Mouse (Mus musculus): ENCODE data around the gene Mgrn1. TPM values are rescaled to one million over a fixed set of nuclear protein-coding genes. Genes with fewer than 3 reads are reported as not detected.
A peak's percentile ranks its signal among the peaks of the same experiment; 100 is the strongest.

The Mgrn1 gene
- polyA plus RNA-seq (2012; ENCODE audit: insufficient read depth, low replicate concordance), result 29.1 and 37.7 TPM in 2 replicates

DNA sequence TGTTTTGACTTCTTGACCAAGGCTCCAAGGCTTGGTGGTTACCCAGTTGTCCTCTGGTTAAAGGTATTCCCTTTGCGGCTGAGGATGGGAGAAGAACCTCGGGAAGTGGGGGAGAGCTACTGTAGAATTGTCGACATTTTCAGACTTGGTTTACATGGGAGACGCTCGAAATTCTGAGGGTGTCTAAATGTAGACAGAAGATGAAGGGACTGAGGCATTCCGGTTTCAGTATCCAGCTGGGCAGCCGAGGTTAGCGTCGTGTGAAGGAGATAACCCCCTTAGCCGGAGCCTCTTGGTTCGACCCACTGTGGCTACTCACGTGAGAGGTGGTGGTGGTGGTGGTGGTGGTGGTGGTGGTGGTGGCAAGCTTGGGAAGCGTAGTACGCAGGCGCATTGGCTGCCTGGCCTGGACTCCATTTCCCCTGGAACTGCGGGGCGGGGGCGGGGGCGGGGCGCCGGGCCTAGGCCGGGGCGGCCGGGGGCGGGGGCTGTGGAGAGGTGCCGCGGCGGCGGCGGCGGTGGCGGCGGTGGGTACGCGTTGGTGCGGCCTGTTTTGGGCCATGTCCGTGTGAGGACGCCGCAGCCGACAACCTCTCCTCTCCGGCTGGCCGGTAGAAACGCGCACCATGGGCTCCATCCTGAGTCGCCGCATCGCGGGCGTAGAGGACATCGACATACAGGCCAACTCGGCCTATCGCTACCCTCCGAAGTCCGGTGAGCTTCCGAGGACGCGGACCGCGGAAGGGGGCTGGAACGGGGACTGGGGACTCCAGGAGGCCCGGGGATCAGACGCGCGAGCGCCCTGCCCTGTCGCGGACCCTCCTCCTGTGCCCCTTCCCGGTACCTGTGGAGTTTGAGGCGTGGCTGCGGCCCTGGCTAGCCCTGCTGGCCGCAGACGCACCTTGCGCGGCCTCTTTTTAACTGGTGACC, at the start of gene Mgrn1:
Gene Mgrn1 (plus strand): TSS at position 490 of the 930 bp plus-strand sequence.
- TF ChIP-seq GATA1 (IDR thresholded peaks at IDR 0.05; ENCODE audit: borderline replicate concordance, low read length) (no peak), FLI1 (IDR thresholded peaks at IDR 0.05; ENCODE audit: low read length) (no peak)
- H3K9me3 ChIP-seq, result no peaks in the 10 kb centered on the region

DNA sequence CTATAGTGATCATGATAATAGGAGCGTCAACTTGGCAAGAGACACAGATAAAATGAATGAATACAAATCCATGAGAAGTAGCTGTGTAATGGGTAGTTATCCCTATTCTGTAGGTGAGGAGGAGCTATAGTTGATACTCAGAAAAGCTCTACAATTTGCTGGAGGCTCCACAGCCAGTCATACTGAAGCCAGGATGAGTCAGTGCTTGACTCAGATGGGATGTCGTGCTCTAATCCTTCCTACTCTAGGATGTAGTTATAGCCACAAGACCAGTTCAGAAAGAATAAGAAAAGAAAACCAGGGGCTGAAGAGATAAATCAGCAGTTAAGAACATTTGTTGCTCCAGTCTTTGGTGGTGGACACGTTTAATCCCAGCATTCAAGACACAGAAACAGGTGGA, 48.4 kb upstream of the Mgrn1 start:
- peaks cover 34% of the 10 kb centered on the region for H3K27me3 ChIP-seq (replicated peaks)
- TF ChIP-seq FLI1 (IDR thresholded peaks at IDR 0.05; ENCODE audit: low read length) (no peak), GATA1 (IDR thresholded peaks at IDR 0.05; ENCODE audit: borderline replicate concordance, low read length) (no peak)

More for the DNA sequence above, at the start of gene Mgrn1:
- Histone ChIP-seq H3K36me3 (replicated peaks; ENCODE audit: low read length) (peaks cover 12% of the 10 kb centered on the region), H3K4me3 (replicated peaks) (peak within 1 kb of the TSS; percentile 98), H3K4me1 (peaks cover 77% of the 10 kb centered on the region), H3K27me3 (replicated peaks) (no peaks in the 10 kb centered on the region)

DNA sequence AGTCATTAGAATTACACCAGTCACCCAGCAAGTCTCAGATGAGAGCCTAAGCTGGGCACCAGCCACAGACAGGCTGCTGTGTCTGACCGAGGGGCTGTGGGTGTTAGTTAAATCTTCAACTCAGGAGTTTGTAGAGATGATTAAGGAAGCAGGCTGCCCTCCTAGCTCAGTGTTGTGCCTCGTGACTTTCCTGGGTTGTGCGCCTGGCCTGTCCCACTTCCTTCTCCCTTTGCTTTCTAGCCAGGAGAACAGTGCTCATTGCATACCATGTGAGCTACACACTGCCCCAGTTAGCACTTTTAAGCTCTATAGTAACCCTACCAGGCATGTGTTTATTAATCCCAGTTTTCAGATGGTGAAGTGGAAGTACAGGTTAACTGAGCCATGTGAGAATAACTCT, 46.5 kb upstream of the Mgrn1 start:
- peaks cover 27% of the 10 kb centered on the region for H3K27me3 ChIP-seq (replicated peaks)
- TF ChIP-seq FLI1 (IDR thresholded peaks at IDR 0.05; ENCODE audit: low read length) (no peak), GATA1 (IDR thresholded peaks at IDR 0.05; ENCODE audit: borderline replicate concordance, low read length) (no peak)
- H3K4me3 ChIP-seq (replicated peaks), result no peak overlapping the region
- H3K4me1 ChIP-seq, result no peaks in the 10 kb centered on the region; the same call in 1 of the 2 replicates
- H3K36me3 ChIP-seq (replicated peaks; ENCODE audit: low read length), result no peaks in the 10 kb centered on the region
- no peaks in the 10 kb centered on the region for H3K9me3 ChIP-seq

More for the DNA sequence above, 48.4 kb upstream of the Mgrn1 start:
- Histone ChIP-seq H3K4me1 (no peaks in the 10 kb centered on the region; the same call in 1 of the 2 replicates), H3K9me3 (no peaks in the 10 kb centered on the region), H3K4me3 (replicated peaks) (no peak overlapping the region), H3K36me3 (replicated peaks; ENCODE audit: low read length) (no peaks in the 10 kb centered on the region)

DNA sequence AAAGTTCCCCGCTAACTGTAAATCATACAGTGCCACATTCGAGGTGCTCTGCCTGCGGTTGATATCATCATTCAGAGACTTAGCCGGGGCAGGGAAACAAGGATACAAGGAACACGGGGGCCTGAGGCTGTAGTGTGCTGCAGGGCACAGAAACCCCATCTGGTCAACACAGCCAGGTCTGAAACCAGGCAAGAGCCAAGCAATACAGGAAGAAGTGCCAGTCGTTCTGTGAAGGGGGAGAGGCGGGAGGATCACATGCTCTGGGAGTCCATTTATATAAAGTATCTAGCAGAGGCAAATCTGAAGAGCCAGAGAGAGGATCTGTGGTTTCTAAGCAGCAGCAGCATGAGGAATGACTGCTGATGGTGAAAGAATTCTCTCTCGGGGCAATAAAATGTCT, 45.8 kb upstream of the Mgrn1 start:
- Histone ChIP-seq H3K27me3 (replicated peaks) (peaks cover 26% of the 10 kb centered on the region), H3K4me1 (no peaks in the 10 kb centered on the region; the same call in 1 of the 2 replicates)

DNA sequence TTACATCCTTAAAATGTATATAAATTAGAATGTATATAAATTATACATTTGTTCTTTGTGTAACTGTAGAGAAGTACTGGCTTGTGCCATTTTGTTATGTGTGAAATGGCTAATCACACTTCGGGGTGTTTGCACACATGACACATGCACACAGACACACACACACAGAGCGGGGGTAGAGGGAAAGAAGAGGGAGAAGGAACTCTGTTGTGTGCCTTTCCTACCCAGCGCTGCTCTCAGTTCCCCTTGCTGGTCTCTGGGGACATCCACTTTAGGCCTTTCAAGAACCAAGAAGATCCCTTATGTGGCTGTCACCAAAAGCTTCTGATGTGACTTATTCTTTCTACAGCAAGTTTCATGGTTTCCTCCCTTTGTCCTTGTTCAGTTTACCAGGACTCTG, 39.0 kb upstream of the Mgrn1 start:
- Histone ChIP-seq H3K4me3 (replicated peaks) (no peak overlapping the region), H3K9me3 (no peaks in the 10 kb centered on the region), H3K27me3 (replicated peaks) (peaks cover 34% of the 10 kb centered on the region), H3K36me3 (replicated peaks; ENCODE audit: low read length) (no peaks in the 10 kb centered on the region), H3K4me1 (no peaks in the 10 kb centered on the region; the same call in 1 of the 2 replicates)
- TF ChIP-seq GATA1 (IDR thresholded peaks at IDR 0.05; ENCODE audit: borderline replicate concordance, low read length), result no peak
- no peak for TF ChIP-seq FLI1 (IDR thresholded peaks at IDR 0.05; ENCODE audit: low read length)

More for the DNA sequence above, 45.8 kb upstream of the Mgrn1 start:
- TF ChIP-seq FLI1 (IDR thresholded peaks at IDR 0.05; ENCODE audit: low read length) (no peak), GATA1 (IDR thresholded peaks at IDR 0.05; ENCODE audit: borderline replicate concordance, low read length) (no peak)
- no peaks in the 10 kb centered on the region for H3K36me3 ChIP-seq (replicated peaks; ENCODE audit: low read length)
- no peaks in the 10 kb centered on the region for H3K9me3 ChIP-seq
- H3K4me3 ChIP-seq (replicated peaks), result no peak overlapping the region

DNA sequence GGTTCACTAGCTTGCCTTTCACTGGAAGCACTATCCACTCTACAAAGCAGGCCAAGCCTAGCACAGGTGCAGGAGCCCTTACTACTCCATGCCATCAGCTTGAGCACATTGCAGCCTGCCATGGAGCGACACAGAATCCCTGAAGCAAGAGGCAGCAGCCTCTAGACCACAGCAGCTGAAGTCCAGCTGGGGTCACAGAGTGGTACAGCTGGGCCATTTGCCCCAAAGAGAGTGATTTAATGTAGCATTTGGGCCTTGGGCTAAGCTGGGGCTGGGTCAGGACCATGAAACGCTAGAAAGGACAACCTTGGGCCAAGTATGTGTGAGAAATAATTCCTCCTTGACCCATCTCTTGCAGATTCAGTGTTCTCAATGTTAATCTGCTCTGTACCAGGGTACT, 38.0 kb upstream of the Mgrn1 start:
- no peaks in the 10 kb centered on the region; the same call in 1 of the 2 replicates for H3K4me1 ChIP-seq
- no peak overlapping the region for H3K4me3 ChIP-seq (replicated peaks)
- peaks cover 34% of the 10 kb centered on the region for H3K27me3 ChIP-seq (replicated peaks)
- no peak for TF ChIP-seq GATA1 (IDR thresholded peaks at IDR 0.05; ENCODE audit: borderline replicate concordance, low read length)
- H3K9me3 ChIP-seq, result no peaks in the 10 kb centered on the region
- no peaks in the 10 kb centered on the region for H3K36me3 ChIP-seq (replicated peaks; ENCODE audit: low read length)

DNA sequence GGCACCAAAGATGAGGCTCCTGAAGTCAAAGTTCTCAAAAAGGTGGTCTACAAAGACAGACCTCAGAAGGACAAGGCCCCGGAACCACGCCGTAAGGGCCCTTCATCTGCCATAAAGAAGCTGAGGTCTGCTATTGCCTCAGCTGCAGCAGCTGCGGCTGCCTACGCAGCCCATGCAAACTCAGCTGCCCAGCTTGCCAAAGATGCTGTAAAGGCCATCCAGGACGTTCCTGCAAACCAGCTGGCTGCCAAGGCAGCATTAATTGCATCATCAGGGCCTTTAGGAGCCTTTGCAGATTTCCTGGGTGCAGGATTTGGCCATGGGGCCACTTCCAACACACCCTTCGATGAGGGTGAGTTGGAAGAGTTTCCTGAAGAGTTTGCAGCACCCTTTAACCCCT, 35.7 kb upstream of the Mgrn1 start:
- TF ChIP-seq FLI1 (IDR thresholded peaks at IDR 0.05; ENCODE audit: low read length), result no peak
- no peak for TF ChIP-seq GATA1 (IDR thresholded peaks at IDR 0.05; ENCODE audit: borderline replicate concordance, low read length)
- H3K4me3 ChIP-seq (replicated peaks), result no peak overlapping the region

DNA sequence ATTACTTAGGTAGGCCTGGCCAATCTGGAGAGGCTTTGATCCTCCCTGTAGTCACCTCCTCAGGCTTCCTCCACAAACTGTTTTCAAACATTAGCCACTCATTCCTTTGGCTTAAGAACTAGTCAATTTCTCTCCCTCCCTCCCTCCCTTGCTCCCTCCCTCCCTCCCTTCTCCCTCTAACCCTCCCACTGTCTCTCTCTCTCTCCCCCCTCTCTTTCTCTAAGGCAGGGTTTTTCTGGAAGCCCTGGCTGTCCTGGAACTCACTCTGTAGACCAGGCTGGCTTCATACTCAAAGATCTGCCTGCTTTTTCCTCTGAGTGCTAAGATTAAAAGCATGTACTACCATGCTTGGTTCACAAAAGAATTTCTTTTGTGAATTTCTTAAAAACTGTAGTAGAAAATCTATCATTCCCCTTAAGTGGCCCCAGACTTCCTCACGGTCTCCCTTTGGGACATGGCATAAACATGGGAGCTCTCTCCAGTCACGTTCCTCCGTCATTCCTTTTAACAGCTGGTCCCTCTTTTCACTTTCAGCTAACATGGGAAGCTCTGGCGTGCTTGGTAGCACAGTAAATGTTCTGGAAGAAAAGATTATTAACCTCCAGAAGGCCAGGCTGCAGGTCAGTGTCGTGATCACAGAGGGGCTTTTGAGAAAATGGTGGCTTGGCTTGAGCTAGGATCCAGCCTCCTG, 35.0 kb upstream of the Mgrn1 start:
- H3K36me3 ChIP-seq (replicated peaks; ENCODE audit: low read length), result no peaks in the 10 kb centered on the region
- TF ChIP-seq FLI1 (IDR thresholded peaks at IDR 0.05; ENCODE audit: low read length), result no peak
- no peak for TF ChIP-seq GATA1 (IDR thresholded peaks at IDR 0.05; ENCODE audit: borderline replicate concordance, low read length)
- no peaks in the 10 kb centered on the region; the same call in 1 of the 2 replicates for H3K4me1 ChIP-seq
- H3K27me3 ChIP-seq (replicated peaks), result peaks cover 51% of the 10 kb centered on the region
- H3K9me3 ChIP-seq, result no peaks in the 10 kb centered on the region
- H3K4me3 ChIP-seq (replicated peaks), result no peak overlapping the region

More for the DNA sequence above, 35.7 kb upstream of the Mgrn1 start:
- Histone ChIP-seq H3K9me3 (no peaks in the 10 kb centered on the region), H3K4me1 (no peaks in the 10 kb centered on the region; the same call in 1 of the 2 replicates), H3K36me3 (replicated peaks; ENCODE audit: low read length) (no peaks in the 10 kb centered on the region), H3K27me3 (replicated peaks) (peaks cover 45% of the 10 kb centered on the region)

DNA sequence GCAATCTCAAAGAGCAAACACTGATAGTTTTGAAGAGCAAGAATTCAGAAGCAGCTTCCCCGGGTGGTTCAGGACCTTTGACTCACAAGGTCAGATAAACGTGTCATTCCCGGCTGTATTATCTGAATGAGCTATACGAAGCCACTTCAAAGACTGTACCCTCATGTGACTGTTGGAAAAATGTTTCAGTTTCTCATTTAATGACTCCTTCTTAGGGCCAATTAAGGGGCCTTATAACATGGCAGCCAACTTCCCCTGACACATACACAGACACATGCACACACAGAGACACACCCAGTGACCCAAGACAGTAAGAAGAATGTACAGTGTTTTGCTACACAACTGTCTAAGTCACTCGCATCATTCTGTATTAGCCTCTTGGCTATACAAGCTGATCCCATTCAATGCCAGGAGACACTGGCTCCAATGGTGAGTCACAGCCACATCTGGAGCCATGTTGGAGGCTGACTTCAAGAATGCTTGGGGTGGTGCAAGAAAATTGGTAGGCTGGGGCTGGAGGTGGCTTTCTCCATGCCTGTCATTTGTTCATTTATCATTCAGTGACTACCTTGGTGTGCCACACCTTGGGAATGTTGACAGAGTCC, 30.9 kb upstream of the Mgrn1 start:
- Histone ChIP-seq H3K27me3 (replicated peaks) (peaks cover 34% of the 10 kb centered on the region), H3K36me3 (replicated peaks; ENCODE audit: low read length) (no peaks in the 10 kb centered on the region), H3K9me3 (no peaks in the 10 kb centered on the region), H3K4me1 (no peaks in the 10 kb centered on the region; the same call in 1 of the 2 replicates), H3K4me3 (replicated peaks) (no peak overlapping the region)
- TF ChIP-seq FLI1 (IDR thresholded peaks at IDR 0.05; ENCODE audit: low read length) (no peak), GATA1 (IDR thresholded peaks at IDR 0.05; ENCODE audit: borderline replicate concordance, low read length) (no peak)
